Mouse (Mus musculus) limb, embryonic 14.5 days (tissue): Measurements from ENCODE around the gene Dscam. TPM values are rescaled to one million over a fixed set of nuclear protein-coding genes. Genes with fewer than 3 reads are reported as not detected.
A peak's percentile ranks its signal among the peaks of the same experiment; 100 is the strongest.

Source experiments
- ATAC-seq: fragments of 200-750 bp; cut with Nextera tagmentation; 2 replicates; pipeline ENCODE4 v1.8.0; 2017; ENCODE audit warnings: low read depth, moderate number of reproducible peaks, moderate TSS enrichment; ENCODE audit not compliant: low FRiP score
- DNase-seq: peaks from one replicate; pipeline ENCODE4 v3.0.0-alpha.2; 2015; ENCODE audit warnings: low spot score
- H3K27ac ChIP-seq: fragments of 300-500 bp; sonication (generic); replicated peaks from 2 replicates; pipeline ENCODE4 v1.5.1; 2014; ENCODE audit warnings: low read depth, mild to moderate bottlenecking, low read length, moderate library complexity, mixed read lengths
- H3K27me3 ChIP-seq: fragments of 300-500 bp; sonication (generic); 2 replicates; pipeline ENCODE4 v1.6.1; 2014; ENCODE audit warnings: low read length, mixed read lengths; ENCODE audit not compliant: control insufficient read depth, insufficient read depth
- H3K36me3 ChIP-seq: fragments of 300-500 bp; sonication (generic); 2 replicates; pipeline ENCODE4 v1.6.1; 2014; ENCODE audit warnings: mild to moderate bottlenecking, low read length, moderate library complexity, mixed read lengths; ENCODE audit not compliant: control insufficient read depth, insufficient read depth
- H3K4me1 ChIP-seq: fragments of 300-500 bp; sonication (generic); 2 replicates; pipeline ENCODE4 v1.6.1; 2014; ENCODE audit warnings: antibody characterized with exemption, low read length, mixed read lengths; ENCODE audit not compliant: control insufficient read depth, insufficient read depth
- H3K4me2 ChIP-seq: fragments of 300-500 bp; sonication (generic); replicated peaks from 2 replicates; pipeline ENCODE4 v1.6.1; 2014; ENCODE audit warnings: low read depth, mild to moderate bottlenecking, low read length, moderate library complexity; ENCODE audit not compliant: severe bottlenecking
- H3K4me3 ChIP-seq: fragments of 300-500 bp; sonication (generic); replicated peaks from 2 replicates; pipeline ENCODE4 v1.5.1; 2014; ENCODE audit warnings: low read length
- H3K9ac ChIP-seq: fragments of 300-500 bp; sonication (generic); 2 replicates; pipeline ENCODE4 v1.6.1; 2014; ENCODE audit warnings: mild to moderate bottlenecking, low read depth, low read length, moderate library complexity; ENCODE audit not compliant: severe bottlenecking
- H3K9me3 ChIP-seq: fragments of 300-500 bp; sonication (generic); 2 replicates; pipeline ENCODE4 v1.6.1; 2016; ENCODE audit warnings: low read length; ENCODE audit not compliant: control insufficient read depth
- POLR2A ChIP-seq: fragments of 200-500 bp; IDR thresholded peaks from 2 replicates; pipeline ENCODE4 v1.8.0; 2012; ENCODE audit warnings: inconsistent platforms, mild to moderate bottlenecking, moderate library complexity, borderline replicate concordance; ENCODE audit not compliant: insufficient read depth, insufficient read length; ENCODE audit errors: extremely low read depth
- WGBS: fragments of 180-500 bp; shearing (Covaris S2); extraction: QIAGEN DNeasy Blood & Tissue Kit; methylation state at CpG from one replicate; pipeline ENCODE4 v1.1.7; 2014; 5-methylcytosine and 5-hydroxymethylcytosine counted together
- polyA plus RNA-seq, 2 experiments: library from polyadenylated mRNA; depleted of rRNA in 1 of 2; stranded (reverse) in 1 of 2; unstranded in 1 of 2; fragments of >200 nt; fragmentation: Nextera tagmentation in 1 of 2; extraction: Ambion mirVana in 1 of 2; gene quantifications; 2 replicates each; pipeline versions ENCODE4 v1.2.1 to v1.2.3; 2012 to 2014

The Dscam gene
- polyA plus RNA-seq, 2 experiments = 0.17 to 0.20 TPM

GRCm38 (mm10) chr16:96575841-96576240, 594.7 kb downstream of the Dscam start:
- Histone ChIP-seq H3K27me3 (no peaks in the 10 kb centered on the region), H3K9me3 (no peaks in the 10 kb centered on the region), H3K4me3 (no peak overlapping the region), H3K4me1 (no peaks in the 10 kb centered on the region), H3K9ac (no peak overlapping the region), H3K4me2 (no peak overlapping the region), H3K27ac (no peak overlapping the region), H3K36me3 (no peaks in the 10 kb centered on the region)
- WGBS = 84% methylated on average over 5 of the region's 5 CpGs
- DNase-seq (no peak), ATAC-seq (no peak)
- TF ChIP-seq POLR2A = no peak

- no peak overlapping the region for H3K27ac ChIP-seq
- TF ChIP-seq POLR2A = no peak
- ATAC-seq (no peak), DNase-seq (no peak)
- no peak overlapping the region for H3K4me2 ChIP-seq
- H3K4me3 ChIP-seq = no peak overlapping the region
- 48% methylated on average over 3 of the region's 3 CpGs for whole genome bisulfite sequencing
- H3K27me3 ChIP-seq = no peaks in the 10 kb centered on the region
- H3K9me3 ChIP-seq = no peaks in the 10 kb centered on the region
- H3K9ac ChIP-seq = no peak overlapping the region
- H3K4me1 ChIP-seq = peaks cover 4% of the 10 kb centered on the region
- no peaks in the 10 kb centered on the region for H3K36me3 ChIP-seq
These were observed 603.1 kb downstream of the Dscam start for GRCm38 (mm10) chr16:96567428-96567827.

- H3K9ac ChIP-seq = no peak overlapping the region
- no peaks in the 10 kb centered on the region for H3K27me3 ChIP-seq
- no peak overlapping the region; the same call in 1 of the 2 replicates for H3K27ac ChIP-seq
- no peaks in the 10 kb centered on the region for H3K36me3 ChIP-seq
- peak; percentile 34; the same call in 1 of the 2 replicates for ATAC-seq
- H3K4me3 ChIP-seq = no peak overlapping the region
- peaks cover 4% of the 10 kb centered on the region for H3K4me1 ChIP-seq
- H3K9me3 ChIP-seq = no peaks in the 10 kb centered on the region
- no peak for TF ChIP-seq POLR2A
- WGBS = 36% methylated on average over 8 of the region's 8 CpGs
- DNase-seq = no peak
- H3K4me2 ChIP-seq = no peak overlapping the region
These were observed 606.9 kb downstream of the Dscam start for GRCm38 (mm10) chr16:96563350-96564257.

- DNase-seq (no peak), ATAC-seq (no peak)
- no peaks in the 10 kb centered on the region for H3K27me3 ChIP-seq
- no peak overlapping the region for H3K4me3 ChIP-seq
- H3K9ac ChIP-seq = no peak overlapping the region
- no peaks in the 10 kb centered on the region for H3K9me3 ChIP-seq
- no peak overlapping the region for H3K27ac ChIP-seq
- H3K36me3 ChIP-seq = no peaks in the 10 kb centered on the region
- H3K4me1 ChIP-seq = peaks cover 4% of the 10 kb centered on the region
- H3K4me2 ChIP-seq = no peak overlapping the region
- no peak for TF ChIP-seq POLR2A
These were observed 610.8 kb downstream of the Dscam start for GRCm38 (mm10) chr16:96559796-96560195.

GRCm38 (mm10) chr16:96558341-96558740, 612.2 kb downstream of the Dscam start:
- Histone ChIP-seq H3K9ac (no peak overlapping the region), H3K9me3 (no peaks in the 10 kb centered on the region), H3K27ac (no peak overlapping the region), H3K36me3 (no peaks in the 10 kb centered on the region), H3K4me2 (no peak overlapping the region), H3K4me1 (no peaks in the 10 kb centered on the region), H3K4me3 (no peak overlapping the region), H3K27me3 (no peaks in the 10 kb centered on the region)
- no peak for TF ChIP-seq POLR2A
- DNase-seq (no peak), ATAC-seq (no peak)
- 87% methylated on average over 1 of the region's 1 CpGs for WGBS
